In the genomic region with DNA sequence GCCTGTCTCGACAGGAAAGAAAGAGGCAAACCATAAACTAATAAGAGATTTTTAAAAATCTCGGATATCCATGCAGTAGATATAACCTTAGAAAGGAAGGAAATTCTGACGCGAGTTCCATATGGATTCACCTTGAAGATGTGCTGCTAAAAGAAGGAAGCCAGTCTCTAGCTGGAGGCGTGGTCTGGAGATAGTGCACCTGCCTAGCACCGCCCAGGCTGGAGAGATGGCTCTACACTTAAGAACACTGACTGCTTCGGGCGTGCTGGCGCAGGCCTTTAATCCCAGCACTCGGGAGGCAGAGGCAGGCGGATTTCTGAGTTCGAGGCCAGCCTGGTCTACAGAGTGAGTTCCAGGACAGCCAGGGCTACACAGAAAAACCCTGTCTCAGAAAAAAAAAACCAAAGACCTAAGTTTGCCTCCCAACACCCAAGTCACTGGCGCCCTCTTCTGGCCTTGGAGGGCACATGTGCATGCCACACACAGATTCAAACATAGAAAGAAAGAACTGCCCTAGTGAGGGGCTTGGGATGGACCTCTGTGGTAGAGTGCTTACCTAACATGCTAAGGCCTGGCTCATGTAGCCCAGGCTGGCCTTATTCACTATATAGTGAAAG, we compare ENCODE assay signal across 8 mouse cellular contexts. TPM values are rescaled to one million over a fixed set of nuclear protein-coding genes. Genes with fewer than 3 reads are reported as not detected.
DNase-seq lines count a peak whose midpoint lies in the region; ATAC-seq and TF ChIP-seq lines count a peak whose summit lies in the region.

No protein-coding gene starts in this region.

- DNase-seq in hindbrain, embryonic 10.5 days (ENCODE audit: low spot score), result peak; percentile 49
- peak; percentile 78 to 79 for DNase-seq in B cell, adult 2 months
- DNase-seq in ZHBTc4 (ENCODE audit: low read depth, low spot score), result peak; percentile 86
- peak; percentile 36 for DNase-seq in embryo, embryonic 9.5 days (ENCODE audit: extremely low spot score)
- peak; percentile 78 for DNase-seq in liver, postnatal 0 days
- peak; percentile 47 to 61 for DNase-seq in spleen, adult 2 months (ENCODE audit: low read depth in 1 of 2, low spot score in 2 of 2)
- DNase-seq in urinary bladder, postnatal 10 days (ENCODE audit: low spot score), result no peak

- no peak overlapping the region for H3K27ac ChIP-seq in hindbrain, embryonic 10.5 days
- H3K27ac ChIP-seq in hindbrain, embryonic 16.5 days (ENCODE audit: low read depth, low read length), result no peak overlapping the region
- 0 out of 2 replicates have a peak overlapping the region, but pooled peaks have one; percentile 91 for H3K27ac ChIP-seq in liver, postnatal 0 days (ENCODE audit: low read depth)
- no peak overlapping the region for H3K27ac ChIP-seq in spleen, adult 2 months (ENCODE audit: insufficient read depth, low read length)

- no peak overlapping the region for H3K4me2 ChIP-seq in hindbrain, embryonic 16.5 days (ENCODE audit: low read length)
- H3K4me2 ChIP-seq in liver, postnatal 0 days (ENCODE audit: low read depth, low read length), result peak overlapping the region; percentile 77

- peaks cover 66% of the 10 kb centered on the region for H3K36me3 ChIP-seq in hindbrain, embryonic 10.5 days
- peaks cover 21% of the 10 kb centered on the region for H3K36me3 ChIP-seq in hindbrain, embryonic 16.5 days (ENCODE audit: control insufficient read depth, insufficient read depth, low read length)
- peaks cover 35% of the 10 kb centered on the region for H3K36me3 ChIP-seq in liver, postnatal 0 days (replicated peaks; ENCODE audit: insufficient read depth, low read length)
- H3K36me3 ChIP-seq in spleen, adult 2 months (ENCODE audit: control insufficient read depth, insufficient read depth, low read length), result peaks cover 22% of the 10 kb centered on the region

- 71% methylated on average over 13 of the region's 13 CpGs for WGBS in hindbrain, embryonic 10.5 days
- WGBS in hindbrain, embryonic 16.5 days, result 79% methylated on average over 13 of the region's 13 CpGs
- 51% methylated on average over 13 of the region's 13 CpGs for WGBS in liver, postnatal 0 days (ENCODE audit: insufficient replicate concordance)
- WGBS in spleen, adult 2 months, result 67% methylated on average over 13 of the region's 13 CpGs

- no peak for ATAC-seq in hindbrain, embryonic 16.5 days
- no peak for ATAC-seq in liver, postnatal 0 days

- H3K4me1 ChIP-seq in hindbrain, embryonic 10.5 days (replicated peaks), result peaks cover 23% of the 10 kb centered on the region
- peaks cover 15% of the 10 kb centered on the region for H3K4me1 ChIP-seq in hindbrain, embryonic 16.5 days (ENCODE audit: control insufficient read depth, insufficient read depth, low read depth, low read length)
- peaks cover 15% of the 10 kb centered on the region for H3K4me1 ChIP-seq in liver, postnatal 0 days (ENCODE audit: insufficient read depth)
- peaks cover 5% of the 10 kb centered on the region; the same call in 1 of the 2 replicates for H3K4me1 ChIP-seq in spleen, adult 2 months (ENCODE audit: control insufficient read depth, insufficient read depth, insufficient read length)

- no peak for TF ChIP-seq EP300 in liver, postnatal 0 days (IDR thresholded peaks at IDR 0.05; ENCODE audit: low read depth)

- H3K9ac ChIP-seq in hindbrain, embryonic 16.5 days (ENCODE audit: low read depth, low read length), result no peak overlapping the region
- no peak overlapping the region; the same call in 1 of the 2 replicates for H3K9ac ChIP-seq in liver, postnatal 0 days (replicated peaks)

- peak; percentile 83 for TF ChIP-seq CTCF in liver, postnatal 0 days (IDR thresholded peaks at IDR 0.05; ENCODE audit: low read depth)
- TF ChIP-seq CTCF in spleen, adult 2 months (IDR thresholded peaks at IDR 0.05; ENCODE audit: extremely low read depth, insufficient read depth, insufficient read length, insufficient replicate concordance), result peak; percentile 64; the same call in 1 of the 2 replicates

- H3K27me3 ChIP-seq in hindbrain, embryonic 10.5 days (ENCODE audit: insufficient read depth, poor library complexity, severe bottlenecking), result no peaks in the 10 kb centered on the region
- no peaks in the 10 kb centered on the region for H3K27me3 ChIP-seq in hindbrain, embryonic 16.5 days (replicated peaks; ENCODE audit: control insufficient read depth, insufficient read depth, low read length)
- no peaks in the 10 kb centered on the region for H3K27me3 ChIP-seq in liver, postnatal 0 days (ENCODE audit: insufficient read depth, low read length)
- no peaks in the 10 kb centered on the region for H3K27me3 ChIP-seq in spleen, adult 2 months (ENCODE audit: control insufficient read depth, insufficient read depth, low read length)

- H3K4me3 ChIP-seq in hindbrain, embryonic 10.5 days, result no peak overlapping the region
- no peak overlapping the region for H3K4me3 ChIP-seq in hindbrain, embryonic 16.5 days (ENCODE audit: low read length)
- peak overlapping the region; percentile 93; the same call in 1 of the 2 replicates for H3K4me3 ChIP-seq in liver, postnatal 0 days (ENCODE audit: low read depth, low read length)
- H3K4me3 ChIP-seq in spleen, adult 2 months (ENCODE audit: extremely low read depth, insufficient read depth, insufficient read length), result no peak overlapping the region

- H3K9me3 ChIP-seq in hindbrain, embryonic 10.5 days, result 0 out of 2 replicates have a peak, but pooled peaks cover 2% of the 10 kb centered on the region
- H3K9me3 ChIP-seq in hindbrain, embryonic 16.5 days (ENCODE audit: control insufficient read depth, low read length), result no peaks in the 10 kb centered on the region
- no peaks in the 10 kb centered on the region for H3K9me3 ChIP-seq in liver, postnatal 0 days (ENCODE audit: low read length)

- TF ChIP-seq POLR2A in spleen, adult 2 months (IDR thresholded peaks at IDR 0.05; ENCODE audit: low read depth, low read length), result no peak

RNA-seq across cellular contexts. Expression of gene Alkbh4, which starts 1.8 kb away (rescaled TPM):
- polyA plus RNA-seq in hindbrain, embryonic 10.5 days (2016; fragmentation: Nextera tagmentation; extraction: Ambion mirVana), result 25.1 and 25.7 TPM in 2 replicates
- 20.4 and 22.7 TPM in 2 replicates for polyA plus RNA-seq in hindbrain, embryonic 16.5 days (2015; fragmentation: Nextera tagmentation; extraction: Ambion mirVana)
- polyA plus RNA-seq in liver, postnatal 0 days (2015; fragmentation: Nextera tagmentation; extraction: Ambion mirVana), result 8.8 and 9.2 TPM in 2 replicates
- polyA plus RNA-seq in spleen, adult 2 months (2012; rRNA removed), result 19.6 and 28.4 TPM in 2 replicates

RNA-seq across cellular contexts. Expression of gene Lrwd1, which starts 1.9 kb away (rescaled TPM):
- polyA plus RNA-seq in hindbrain, embryonic 10.5 days (2016; fragmentation: Nextera tagmentation; extraction: Ambion mirVana), result 54.3 and 59.7 TPM in 2 replicates
- polyA plus RNA-seq in hindbrain, embryonic 16.5 days (2015; fragmentation: Nextera tagmentation; extraction: Ambion mirVana), result 25.2 and 26.3 TPM in 2 replicates
- polyA plus RNA-seq in liver, postnatal 0 days (2015; fragmentation: Nextera tagmentation; extraction: Ambion mirVana), result 13.7 and 16.5 TPM in 2 replicates
- 39.5 and 46.4 TPM in 2 replicates for polyA plus RNA-seq in spleen, adult 2 months (2012; rRNA removed)

RNA-seq across cellular contexts. Expression of gene Polr2j, which starts 21.3 kb away (rescaled TPM):
- polyA plus RNA-seq in hindbrain, embryonic 10.5 days (2016; fragmentation: Nextera tagmentation; extraction: Ambion mirVana), result 288 and 292 TPM in 2 replicates
- polyA plus RNA-seq in hindbrain, embryonic 16.5 days (2015; fragmentation: Nextera tagmentation; extraction: Ambion mirVana), result 198 and 210 TPM in 2 replicates
- 99.8 and 112 TPM in 2 replicates for polyA plus RNA-seq in liver, postnatal 0 days (2015; fragmentation: Nextera tagmentation; extraction: Ambion mirVana)
- polyA plus RNA-seq in spleen, adult 2 months (2012; rRNA removed), result 32.3 and 38.1 TPM in 2 replicates

RNA-seq across cellular contexts. Expression of gene Orai2, which starts 32.7 kb away (rescaled TPM):
- 8.5 and 10.9 TPM in 2 replicates for polyA plus RNA-seq in hindbrain, embryonic 10.5 days (2016; fragmentation: Nextera tagmentation; extraction: Ambion mirVana)
- polyA plus RNA-seq in hindbrain, embryonic 16.5 days (2015; fragmentation: Nextera tagmentation; extraction: Ambion mirVana), result 50.1 and 51.0 TPM in 2 replicates
- polyA plus RNA-seq in liver, postnatal 0 days (2015; fragmentation: Nextera tagmentation; extraction: Ambion mirVana), result 4.4 and 4.5 TPM in 2 replicates
- 113 and 167 TPM in 2 replicates for polyA plus RNA-seq in spleen, adult 2 months (2012; rRNA removed)

RNA-seq across cellular contexts. Expression of gene Rasa4, which starts 54.0 kb away (rescaled TPM):
- polyA plus RNA-seq in hindbrain, embryonic 10.5 days (2016; fragmentation: Nextera tagmentation; extraction: Ambion mirVana), result 4.8 and 5.5 TPM in 2 replicates
- 22.2 and 25.0 TPM in 2 replicates for polyA plus RNA-seq in hindbrain, embryonic 16.5 days (2015; fragmentation: Nextera tagmentation; extraction: Ambion mirVana)
- 2.1 TPM in 2 replicates for polyA plus RNA-seq in liver, postnatal 0 days (2015; fragmentation: Nextera tagmentation; extraction: Ambion mirVana)
- 38.1 and 43.0 TPM in 2 replicates for polyA plus RNA-seq in spleen, adult 2 months (2012; rRNA removed)
